Comparison of ENCODE assay signal across 11 mouse cellular contexts in the genomic region with DNA sequence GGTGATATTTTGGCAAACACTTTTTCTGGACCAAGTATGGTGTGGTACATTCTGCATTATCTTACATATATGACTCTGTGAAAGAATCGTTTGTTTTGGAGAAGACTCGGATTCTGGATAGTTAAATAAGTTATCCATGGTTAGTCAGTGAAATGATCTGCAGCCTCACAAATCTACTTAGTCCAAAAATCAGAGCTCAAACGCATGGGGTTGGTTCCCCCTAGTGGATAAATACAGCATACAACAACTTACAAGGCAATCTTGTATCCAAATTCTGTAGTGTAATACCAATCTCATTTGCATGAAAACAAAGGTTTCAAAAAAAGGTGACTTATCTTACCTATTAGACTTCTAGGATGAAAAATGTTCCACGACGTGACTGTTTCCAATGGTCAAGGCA. TPM values are rescaled to one million over a fixed set of nuclear protein-coding genes. Genes with fewer than 3 reads are reported as not detected.
A peak's percentile ranks its signal among the peaks of the same experiment; 100 is the strongest.
DNase-seq lines count a peak whose midpoint lies in the region; ATAC-seq and TF ChIP-seq lines count a peak whose summit lies in the region.
"Had no signal": no experiment of that assay in that cellular context is flagged by ENCODE, and none has a peak within 500 bp of the region (broad histone marks: within the 10 kb centered on the region; RNA-seq: fewer than 3 reads in every experiment).

No protein-coding gene starts in this region.

- POLR2A ChIA-PET in Patski (lab: Charles Lee) = no interaction called here

- in situ Hi-C loops in Patski (cut with MboI; ENCODE audit: low pct_unique_long_range_greater_than_20kb) = loop anchor here (25.0 kb wide), 2 partner anchors 1282 to 1382 kb away; partner anchors contain the start of genes Fam111a and Pfpl

- no peaks in the 10 kb centered on the region for H3K27me3 ChIP-seq in lung, embryonic 14.5 days (ENCODE audit: insufficient read depth, low read length)
- H3K27me3 ChIP-seq in Patski = peaks cover 5% of the 10 kb centered on the region

- TF ChIP-seq CTCF in lung, embryonic 14.5 days (IDR thresholded peaks at IDR 0.05; ENCODE audit: low read depth) = peak; percentile 46
- TF ChIP-seq CTCF in Patski (IDR thresholded peaks at IDR 0.05) = peak; percentile 42

- no peaks in the 10 kb centered on the region for H3K36me3 ChIP-seq in lung, embryonic 14.5 days (ENCODE audit: insufficient read depth)
- H3K36me3 ChIP-seq: G1E had no signal

- no peaks in the 10 kb centered on the region for H3K9me3 ChIP-seq in lung, embryonic 14.5 days (ENCODE audit: low read depth, low read length)
- H3K9me3 ChIP-seq: G1E had no signal

- H3K27ac ChIP-seq in lung, embryonic 14.5 days (ENCODE audit: low read depth) = no peak overlapping the region

- peak; percentile 91 for ATAC-seq in frontal cortex, adult (ENCODE audit: low TSS enrichment)
- no peak for ATAC-seq in lung, embryonic 14.5 days (ENCODE audit: insufficient read depth)
- ATAC-seq in Patski = no peak
- ATAC-seq: forebrain, embryonic 16.5 days had no signal

- no peak overlapping the region for H3K4me3 ChIP-seq in lung, embryonic 14.5 days (ENCODE audit: low read depth, low read length)

- no peak overlapping the region for H3K9ac ChIP-seq in lung, embryonic 14.5 days

- no peak for DNase-seq in frontal cortex, postnatal 25 days (ENCODE audit: low spot score in 2 of 2)
- DNase-seq in lung, embryonic 14.5 days = peak; percentile 37
- DNase-seq in lung, postnatal 10 days = no peak
- no peak for DNase-seq in Patski (ENCODE audit: low read depth, low spot score)
- peak; percentile 20 for DNase-seq in retina, adult 2 months (ENCODE audit: low read depth, low spot score)
- DNase-seq in ovary, postnatal 10 days (ENCODE audit: low spot score) = no peak
- DNase-seq in testis, postnatal 10 days (ENCODE audit: low spot score) = no peak
- DNase-seq: thymus, adult 18-20 months had no signal

- CTCF ChIA-PET in Patski (lab: Charles Lee) = interaction anchor here (1.9 kb wide), 1 partner anchor 15 kb away, joined by 5 read pairs; no protein-coding TSS in a partner anchor

- H3K4me2 ChIP-seq in lung, embryonic 14.5 days = no peak overlapping the region

- 32% methylated on average over 5 of the region's 5 CpGs for WGBS in lung, embryonic 14.5 days

- H3K4me1 ChIP-seq in lung, embryonic 14.5 days (ENCODE audit: insufficient read depth) = no peaks in the 10 kb centered on the region

RNA-seq across cellular contexts. Expression of gene Olfr1499, which starts 0.4 kb away (rescaled TPM):
- not detected in 2 replicates for polyA plus RNA-seq in lung, embryonic 14.5 days (2014; fragmentation: Nextera tagmentation; extraction: Ambion mirVana)
- not detected for polyA plus RNA-seq in Patski (2021)
- polyA plus RNA-seq: forebrain, embryonic 16.5 days; G1E had no signal

RNA-seq across cellular contexts. Expression of gene Olfr1500, which starts 11.5 kb away (rescaled TPM):
- polyA plus RNA-seq in lung, embryonic 14.5 days (2014; fragmentation: Nextera tagmentation; extraction: Ambion mirVana) = not detected in 2 replicates
- not detected for polyA plus RNA-seq in Patski (2021)
- polyA plus RNA-seq: forebrain, embryonic 16.5 days; G1E had no signal

RNA-seq across cellular contexts. Expression of gene Olfr1497, which starts 20.8 kb away (rescaled TPM):
- polyA plus RNA-seq in lung, embryonic 14.5 days (2014; fragmentation: Nextera tagmentation; extraction: Ambion mirVana) = not detected in 2 replicates
- not detected for polyA plus RNA-seq in Patski (2021)
- polyA plus RNA-seq: forebrain, embryonic 16.5 days; G1E had no signal

RNA-seq across cellular contexts. Expression of gene Olfr1501, which starts 31.7 kb away (rescaled TPM):
- not detected in 2 replicates for polyA plus RNA-seq in lung, embryonic 14.5 days (2014; fragmentation: Nextera tagmentation; extraction: Ambion mirVana)
- not detected for polyA plus RNA-seq in Patski (2021)
- polyA plus RNA-seq: forebrain, embryonic 16.5 days; G1E had no signal

RNA-seq across cellular contexts. Expression of gene Olfr1496, which starts 41.1 kb away (rescaled TPM):
- polyA plus RNA-seq in lung, embryonic 14.5 days (2014; fragmentation: Nextera tagmentation; extraction: Ambion mirVana) = not detected in 2 replicates
- polyA plus RNA-seq in Patski (2021) = not detected
- polyA plus RNA-seq: forebrain, embryonic 16.5 days; G1E had no signal

Comparison
In these comparisons a context has a peak if more than half of its experiments do, and no peak if none do; other contexts are left out.
1. DNase-seq: peak in lung, embryonic 14.5 days (single experiment) and retina, adult 2 months (single experiment); none in frontal cortex, postnatal 25 days (0 of 2), lung, postnatal 10 days (single experiment), Patski (single experiment), ovary, postnatal 10 days (single experiment) and testis, postnatal 10 days (single experiment).